Mouse (Mus musculus) neural tube, embryonic 15.5 days (tissue): ENCODE data around the gene Ahsg. TPM values are rescaled to one million over a fixed set of nuclear protein-coding genes. Genes with fewer than 3 reads are reported as not detected.
A peak's percentile ranks its signal among the peaks of the same experiment; 100 is the strongest.

Source experiments
- ATAC-seq: fragments of 200-750 bp; cut with Nextera tagmentation; 2 replicates; pipeline ENCODE4 v1.8.0; 2017; ENCODE audit warnings: mild to moderate bottlenecking, moderate TSS enrichment, moderate library complexity; ENCODE audit not compliant: low FRiP score
- H3K27ac ChIP-seq: fragments of 300-500 bp; sonication (generic); replicated peaks from 2 replicates; pipeline ENCODE4 v1.5.1; 2015; ENCODE audit warnings: mild to moderate bottlenecking, inconsistent platforms
- H3K27me3 ChIP-seq: fragments of 300-500 bp; sonication (generic); replicated peaks from 2 replicates; pipeline ENCODE4 v1.6.1; 2015; ENCODE audit warnings: inconsistent platforms
- H3K36me3 ChIP-seq: fragments of 300-500 bp; sonication (generic); 2 replicates; pipeline ENCODE4 v1.6.1; 2015; ENCODE audit warnings: inconsistent platforms
- H3K4me1 ChIP-seq: fragments of 300-500 bp; sonication (generic); 2 replicates; pipeline ENCODE4 v1.6.1; 2015; ENCODE audit warnings: inconsistent platforms
- H3K4me2 ChIP-seq: fragments of 300-500 bp; sonication (generic); 2 replicates; pipeline ENCODE4 v1.6.1; 2015; ENCODE audit warnings: inconsistent platforms, mild to moderate bottlenecking, moderate library complexity
- H3K4me3 ChIP-seq: fragments of 300-500 bp; sonication (generic); replicated peaks from 2 replicates; pipeline ENCODE4 v1.5.1; 2015; ENCODE audit warnings: mild to moderate bottlenecking, inconsistent platforms
- H3K9ac ChIP-seq: fragments of 300-500 bp; sonication (generic); replicated peaks from 2 replicates; pipeline ENCODE4 v1.6.1; 2015; ENCODE audit warnings: mild to moderate bottlenecking, inconsistent platforms
- H3K9me3 ChIP-seq: fragments of 300-500 bp; sonication (generic); replicated peaks from 2 replicates; pipeline ENCODE4 v1.6.1; 2016; ENCODE audit warnings: inconsistent platforms
- WGBS: fragments of 180-500 bp; shearing (Covaris S2); methylation state at CpG from one replicate; pipeline ENCODE4 v1.1.7; 2015; ENCODE audit warnings: mixed read lengths; 5-methylcytosine and 5-hydroxymethylcytosine counted together
- polyA plus RNA-seq: library from polyadenylated mRNA; unstranded; fragments of >200 nt; fragmentation: Nextera tagmentation; extraction: Ambion mirVana; gene quantifications from 2 replicates; pipeline ENCODE4 v1.2.1, GENCODE M21; 2015

Gene Ahsg
- polyA plus RNA-seq, 1 experiment from 2014 or later = 0.87 TPM

DNA sequence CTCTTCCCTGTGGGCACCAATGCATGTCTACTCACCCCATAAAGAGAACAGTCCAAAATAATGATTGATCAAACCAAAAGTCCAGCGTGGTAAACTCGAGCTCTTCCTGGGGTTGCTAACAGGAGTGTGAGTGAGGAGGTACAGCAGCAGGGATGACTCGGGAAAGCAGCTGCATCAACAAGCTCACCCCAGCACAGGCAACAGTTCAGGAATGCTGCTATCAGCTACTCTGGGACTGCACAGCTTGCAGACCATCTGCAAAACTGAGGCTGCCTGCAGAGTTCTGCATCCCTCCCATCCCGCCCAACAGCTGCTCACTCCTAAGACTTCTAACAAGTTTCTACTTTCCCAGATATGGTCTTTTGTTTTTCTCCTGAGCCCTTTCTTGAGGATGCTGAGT is 17.7 kb upstream of the Ahsg start:
- no peak for ATAC-seq
- no peak overlapping the region for H3K4me2 ChIP-seq
- H3K4me3 ChIP-seq = no peak overlapping the region
- H3K9me3 ChIP-seq = no peaks in the 10 kb centered on the region
- H3K4me1 ChIP-seq = no peaks in the 10 kb centered on the region
- no peak overlapping the region for H3K9ac ChIP-seq
- no peaks in the 10 kb centered on the region for H3K27me3 ChIP-seq
- WGBS = 73% methylated on average over 4 of the region's 4 CpGs
- H3K36me3 ChIP-seq = peaks cover 53% of the 10 kb centered on the region
- no peak overlapping the region for H3K27ac ChIP-seq

DNA sequence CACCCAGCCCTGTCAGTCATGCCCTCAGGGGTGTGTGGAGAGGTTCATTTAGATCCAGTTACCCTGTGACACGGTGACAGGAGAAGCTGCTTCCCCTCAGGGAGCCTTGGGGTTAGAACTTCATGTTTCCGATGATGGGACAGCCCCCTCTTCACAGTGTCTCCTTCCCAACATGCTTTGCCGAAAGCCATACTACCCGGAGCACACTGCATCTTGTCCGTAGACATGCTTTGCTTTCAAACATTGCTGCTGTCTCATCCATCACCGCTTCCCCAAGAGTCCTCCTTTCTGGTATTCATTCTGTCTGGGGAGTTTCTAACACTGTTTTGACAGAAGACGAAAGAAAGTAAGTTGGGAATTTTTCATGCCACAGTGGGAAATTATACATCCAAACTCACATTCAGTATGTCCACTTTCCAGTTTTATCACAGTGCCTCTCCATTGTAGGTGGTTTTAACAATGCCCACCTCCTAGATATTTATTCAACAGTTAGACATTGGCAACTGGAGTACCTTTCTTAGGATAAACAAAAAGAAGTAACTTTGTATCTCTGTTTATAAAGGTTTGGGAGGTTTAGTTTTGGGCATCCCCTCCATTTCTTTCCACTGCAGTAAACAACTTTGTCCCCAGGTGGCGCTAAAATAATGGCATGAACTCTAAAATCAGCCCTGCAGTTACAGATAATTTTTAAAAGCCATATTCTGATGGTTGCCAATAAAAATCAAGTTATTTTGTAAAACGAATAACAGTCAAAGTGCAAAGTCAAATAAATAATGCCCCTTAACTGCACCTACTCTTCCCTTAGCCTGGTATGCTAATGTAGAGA is 14.6 kb upstream of the Ahsg start:
- Histone ChIP-seq H3K4me2 (no peak overlapping the region), H3K4me1 (no peaks in the 10 kb centered on the region), H3K9ac (no peak overlapping the region), H3K9me3 (no peaks in the 10 kb centered on the region), H3K36me3 (peaks cover 23% of the 10 kb centered on the region), H3K27me3 (no peaks in the 10 kb centered on the region), H3K27ac (no peak overlapping the region), H3K4me3 (no peak overlapping the region)
- ATAC-seq = no peak
- 51% methylated on average over 9 of the region's 9 CpGs for WGBS

DNA sequence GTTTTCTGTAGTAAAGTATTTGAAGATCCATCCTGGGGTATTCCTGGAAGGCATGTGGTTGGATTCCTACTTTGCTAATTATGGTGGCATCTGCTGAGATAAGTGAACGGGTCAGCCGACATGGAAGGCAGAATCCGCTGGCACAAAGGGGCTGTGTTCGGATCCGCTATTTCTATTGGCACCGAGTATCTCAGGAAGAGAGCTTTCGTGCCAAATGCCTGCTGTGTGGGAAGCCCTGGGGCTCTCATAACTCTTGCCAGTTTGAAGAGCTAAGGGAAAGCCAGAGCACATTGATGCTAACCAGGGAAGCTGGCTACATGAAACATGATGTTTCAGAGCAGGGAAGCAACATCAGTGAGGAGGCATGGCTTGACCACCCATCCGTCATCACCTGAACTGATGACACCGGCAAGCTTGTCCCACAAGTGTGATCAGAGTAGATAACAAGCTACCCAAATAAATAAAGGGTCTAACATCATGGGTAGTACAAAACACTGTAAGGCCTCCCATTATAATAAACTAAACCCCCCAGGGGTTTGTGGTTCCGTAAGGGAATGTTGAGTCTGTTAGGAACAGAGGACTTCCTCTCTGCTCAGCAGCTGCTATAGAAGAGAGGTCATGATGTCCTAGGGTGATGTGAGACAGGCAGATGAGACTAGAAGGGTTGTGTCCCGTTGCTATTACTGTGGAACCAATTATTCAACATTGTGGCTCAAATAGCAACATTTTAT is 13.3 kb upstream of the Ahsg start:
- H3K27ac ChIP-seq = no peak overlapping the region
- H3K4me3 ChIP-seq = no peak overlapping the region
- 66% methylated on average over 11 of the region's 11 CpGs for WGBS
- peaks cover 9% of the 10 kb centered on the region for H3K36me3 ChIP-seq
- no peaks in the 10 kb centered on the region for H3K4me1 ChIP-seq
- no peak overlapping the region for H3K9ac ChIP-seq
- ATAC-seq = 0 out of 2 replicates have a peak, but pooled peaks have one; percentile 47
- no peak overlapping the region for H3K4me2 ChIP-seq
- no peaks in the 10 kb centered on the region for H3K27me3 ChIP-seq
- H3K9me3 ChIP-seq = no peaks in the 10 kb centered on the region

DNA sequence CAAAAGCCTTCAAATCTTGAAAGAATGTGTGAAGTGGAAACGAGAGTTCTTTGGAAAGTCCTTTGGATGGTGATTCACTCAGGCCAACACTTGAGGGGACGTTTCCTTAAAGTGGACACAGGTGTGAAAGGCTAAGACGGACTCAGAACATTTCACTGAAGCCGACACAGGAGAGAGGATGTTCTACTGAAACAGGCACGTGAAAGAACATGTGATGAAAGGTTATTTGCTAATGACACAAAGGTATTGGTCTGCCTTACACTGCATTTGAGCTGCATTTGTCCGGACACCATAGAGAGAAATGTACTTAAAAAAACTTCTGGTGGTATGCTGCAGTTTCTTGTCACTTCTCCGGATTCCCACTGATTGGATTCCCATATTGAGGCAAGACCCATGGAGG is 12.4 kb upstream of the Ahsg start:
- H3K4me3 ChIP-seq = no peak overlapping the region
- no peaks in the 10 kb centered on the region for H3K27me3 ChIP-seq
- H3K9ac ChIP-seq = no peak overlapping the region
- WGBS = 83% methylated on average over 7 of the region's 7 CpGs
- no peak for ATAC-seq
- H3K4me2 ChIP-seq = no peak overlapping the region
- no peaks in the 10 kb centered on the region for H3K4me1 ChIP-seq
- H3K36me3 ChIP-seq = peaks cover under 1% of the 10 kb centered on the region; the same call in 1 of the 2 replicates
- no peak overlapping the region for H3K27ac ChIP-seq
- H3K9me3 ChIP-seq = no peaks in the 10 kb centered on the region

DNA sequence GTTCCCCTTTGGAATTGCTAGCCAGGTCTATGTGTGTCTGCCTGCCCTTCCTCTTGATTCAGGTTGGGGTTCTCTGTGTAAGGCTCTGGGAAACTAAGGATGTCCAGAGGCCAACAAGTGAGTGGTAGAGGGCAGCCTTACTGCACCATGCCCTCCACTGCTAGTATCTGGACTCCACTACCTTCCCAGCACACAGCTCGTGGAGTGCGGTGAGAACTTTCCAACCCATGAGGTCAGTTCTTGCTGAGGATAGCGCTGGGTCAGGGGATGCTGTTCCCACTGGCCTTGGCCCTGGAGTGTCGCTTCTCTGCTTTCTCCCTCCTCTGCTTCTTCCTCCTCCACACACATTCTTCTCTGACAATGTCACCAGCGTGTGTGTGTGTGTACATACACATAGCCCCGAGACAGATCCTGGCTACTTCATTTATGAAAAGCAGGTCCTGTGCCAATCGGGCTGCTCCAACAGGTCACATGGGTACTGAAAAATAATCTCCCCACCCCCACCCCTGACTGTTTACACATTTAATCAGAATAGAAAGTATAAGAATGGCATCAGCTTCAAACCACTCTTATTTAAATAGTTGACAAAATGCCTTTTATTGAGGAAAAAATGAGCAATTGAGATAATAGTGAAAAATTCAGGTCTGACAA is 11.0 kb upstream of the Ahsg start:
- Histone ChIP-seq H3K9ac (no peak overlapping the region), H3K36me3 (no peaks in the 10 kb centered on the region), H3K9me3 (no peaks in the 10 kb centered on the region), H3K4me3 (no peak overlapping the region), H3K27me3 (no peaks in the 10 kb centered on the region), H3K4me1 (no peaks in the 10 kb centered on the region), H3K27ac (no peak overlapping the region), H3K4me2 (no peak overlapping the region)
- no peak for ATAC-seq
- WGBS = 79% methylated on average over 7 of the region's 7 CpGs

DNA sequence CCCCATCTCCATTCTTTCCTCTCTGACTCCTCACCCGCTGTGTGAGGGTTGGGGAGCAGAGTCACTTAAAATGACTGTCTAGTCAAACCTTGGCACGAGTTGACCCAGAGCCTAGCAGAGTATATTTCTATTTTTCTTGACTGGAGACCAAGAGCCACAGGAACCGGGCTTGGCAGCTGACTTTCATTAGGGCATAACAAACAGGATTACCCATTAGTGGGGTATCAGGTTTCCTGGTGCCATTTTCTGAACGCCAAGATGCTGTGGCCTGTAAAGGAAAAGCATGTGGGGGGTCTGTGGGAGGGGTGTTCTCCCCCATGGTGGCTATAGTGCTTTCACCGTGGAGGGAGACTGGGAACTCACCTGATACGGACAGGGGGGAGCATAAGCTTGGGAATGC is 10.2 kb upstream of the Ahsg start:
- Histone ChIP-seq H3K9me3 (no peaks in the 10 kb centered on the region), H3K9ac (no peak overlapping the region), H3K36me3 (no peaks in the 10 kb centered on the region), H3K4me3 (no peak overlapping the region), H3K4me2 (no peak overlapping the region), H3K27ac (no peak overlapping the region), H3K4me1 (no peaks in the 10 kb centered on the region), H3K27me3 (no peaks in the 10 kb centered on the region)
- WGBS = 33% methylated on average over 6 of the region's 6 CpGs
- ATAC-seq = no peak

DNA sequence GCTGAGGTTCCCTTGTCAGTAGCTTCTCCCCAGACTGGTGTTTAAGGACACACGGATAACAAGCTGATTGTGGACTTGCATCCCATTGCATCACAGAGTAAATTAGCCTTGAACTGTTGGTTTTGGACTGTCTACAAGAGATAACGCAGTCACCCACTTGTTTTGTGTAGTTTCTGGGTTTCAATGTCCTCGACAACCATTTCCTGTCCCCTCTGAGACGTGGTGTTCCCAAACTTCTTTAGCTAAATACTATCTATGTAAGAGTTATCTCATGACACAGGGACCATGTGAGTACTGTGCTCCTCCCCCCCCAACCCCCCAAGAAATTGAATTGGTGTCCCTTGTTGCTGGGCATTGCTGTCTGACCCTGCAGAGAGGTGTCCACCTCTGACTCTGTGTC is 9.6 kb upstream of the Ahsg start:
- WGBS = 80% methylated on average over 4 of the region's 4 CpGs
- H3K4me1 ChIP-seq = no peaks in the 10 kb centered on the region
- no peaks in the 10 kb centered on the region for H3K36me3 ChIP-seq
- H3K4me2 ChIP-seq = no peak overlapping the region
- no peaks in the 10 kb centered on the region for H3K9me3 ChIP-seq
- no peak overlapping the region for H3K27ac ChIP-seq
- no peak overlapping the region for H3K4me3 ChIP-seq
- no peaks in the 10 kb centered on the region for H3K27me3 ChIP-seq
- H3K9ac ChIP-seq = no peak overlapping the region
- no peak for ATAC-seq

DNA sequence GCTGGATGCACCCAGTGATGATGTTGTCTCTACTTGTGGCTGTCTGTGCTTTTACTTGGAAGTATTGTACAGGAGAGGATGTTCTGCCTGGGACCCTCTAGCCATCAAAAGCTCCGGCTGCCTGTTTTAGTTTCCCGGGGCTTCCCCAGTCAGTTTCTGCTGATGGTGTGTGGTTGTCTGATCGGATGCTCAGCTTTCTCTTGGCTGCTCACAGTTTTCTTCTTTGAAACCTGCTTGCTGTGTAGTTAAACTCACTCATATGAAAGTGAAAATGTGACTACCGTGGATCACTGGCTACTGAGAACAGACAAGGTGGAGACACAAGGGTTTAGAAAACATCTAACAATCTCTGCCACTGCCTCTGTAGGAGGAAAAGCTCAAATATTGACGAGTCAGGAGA is 7.6 kb upstream of the Ahsg start:
- Histone ChIP-seq H3K4me3 (no peak overlapping the region), H3K9ac (no peak overlapping the region), H3K27me3 (no peaks in the 10 kb centered on the region), H3K9me3 (no peaks in the 10 kb centered on the region), H3K36me3 (no peaks in the 10 kb centered on the region), H3K27ac (no peak overlapping the region), H3K4me2 (no peak overlapping the region), H3K4me1 (no peaks in the 10 kb centered on the region)
- WGBS = 86% methylated on average over 5 of the region's 5 CpGs
- ATAC-seq = no peak

DNA sequence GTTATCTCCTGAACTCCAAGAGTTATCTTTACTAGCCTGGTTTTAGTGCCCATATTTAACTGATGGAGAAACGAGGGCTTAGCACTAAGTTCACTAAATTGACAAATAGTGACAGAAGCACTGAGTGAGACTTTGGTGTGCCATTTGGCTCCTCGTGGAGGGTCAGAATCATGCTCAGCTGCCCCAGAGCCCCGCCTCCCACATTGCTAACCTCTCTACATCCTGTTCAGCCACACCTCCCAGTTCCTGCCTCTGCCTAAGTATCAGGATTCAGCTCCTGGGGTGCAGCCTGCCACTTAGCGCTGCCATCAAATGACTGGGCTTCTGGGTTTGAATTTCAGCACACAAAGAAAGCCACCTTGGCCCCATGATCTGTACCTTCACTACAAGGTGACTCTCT is 5.7 kb upstream of the Ahsg start:
- H3K9ac ChIP-seq = no peak overlapping the region
- no peak for ATAC-seq
- no peaks in the 10 kb centered on the region for H3K36me3 ChIP-seq
- no peak overlapping the region for H3K4me3 ChIP-seq
- H3K27ac ChIP-seq = no peak overlapping the region
- no peaks in the 10 kb centered on the region for H3K27me3 ChIP-seq
- H3K4me2 ChIP-seq = no peak overlapping the region
- H3K4me1 ChIP-seq = no peaks in the 10 kb centered on the region
- 51% methylated on average over 4 of the region's 4 CpGs for WGBS
- no peaks in the 10 kb centered on the region for H3K9me3 ChIP-seq

DNA sequence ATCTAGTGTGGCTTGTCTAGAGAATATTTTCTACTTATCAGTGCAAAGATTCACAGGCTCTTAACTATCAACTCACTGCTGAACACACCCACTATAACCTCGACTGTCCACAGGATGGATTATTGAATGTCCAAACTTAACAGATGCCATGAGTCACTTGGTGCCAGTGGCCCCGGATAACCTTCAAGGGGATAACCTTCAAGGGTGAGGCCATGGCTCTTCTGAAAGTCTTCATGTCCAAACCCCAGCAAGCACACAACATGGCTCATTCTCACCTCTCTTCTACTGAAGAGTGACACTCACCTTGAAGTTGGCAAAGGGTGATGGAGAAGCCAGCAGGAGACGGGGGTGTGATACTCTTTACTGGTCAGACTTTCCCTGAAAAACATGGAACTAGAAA is 4.4 kb upstream of the Ahsg start:
- no peak for ATAC-seq
- H3K9me3 ChIP-seq = no peaks in the 10 kb centered on the region
- no peaks in the 10 kb centered on the region for H3K36me3 ChIP-seq
- no peak overlapping the region for H3K27ac ChIP-seq
- no peak overlapping the region for H3K4me2 ChIP-seq
- H3K9ac ChIP-seq = no peak overlapping the region
- no peak overlapping the region for H3K4me3 ChIP-seq
- no peaks in the 10 kb centered on the region for H3K27me3 ChIP-seq
- WGBS = 87% methylated on average over 3 of the region's 3 CpGs
- no peaks in the 10 kb centered on the region for H3K4me1 ChIP-seq

DNA sequence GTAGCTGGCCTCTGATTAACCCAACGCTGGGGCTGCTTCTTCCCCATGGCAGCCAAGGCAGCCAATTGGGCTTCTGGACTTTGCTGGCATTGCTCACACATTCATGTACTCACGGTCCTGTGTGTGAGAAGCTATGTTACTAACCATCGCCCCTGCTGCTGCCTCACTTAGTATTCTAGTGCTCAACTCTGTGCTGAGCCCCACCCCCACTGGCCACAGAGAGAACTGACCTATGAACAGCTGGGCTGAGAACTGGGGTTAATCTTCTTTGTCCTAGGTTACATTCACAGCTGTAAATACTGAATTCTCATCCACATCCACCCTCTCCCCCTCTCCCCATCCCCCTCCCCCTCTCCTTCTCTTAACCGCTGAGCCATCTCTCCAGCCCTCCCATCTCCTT is 2.2 kb upstream of the Ahsg start:
- no peak overlapping the region for H3K27ac ChIP-seq

DNA sequence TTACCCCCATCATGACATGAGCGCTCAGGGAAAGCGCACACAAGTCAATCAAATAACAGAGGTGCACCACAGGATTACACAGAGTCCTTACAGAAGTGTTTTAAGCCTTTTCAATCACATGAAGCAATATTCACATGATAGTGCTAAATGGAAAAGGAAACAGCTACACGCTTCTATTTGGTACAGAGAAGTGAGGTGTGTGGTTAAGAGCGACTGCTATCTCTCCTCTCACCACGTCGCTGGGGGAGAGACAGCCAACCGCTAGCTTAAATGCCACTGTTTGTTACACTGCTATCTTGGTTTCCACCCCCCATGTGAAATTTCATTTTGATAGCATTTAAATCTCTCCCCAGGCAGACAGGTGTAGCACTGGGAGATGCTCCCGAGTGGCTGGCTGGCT is 1.4 kb upstream of the Ahsg start:
- Histone ChIP-seq H3K36me3 (no peaks in the 10 kb centered on the region), H3K27me3 (no peaks in the 10 kb centered on the region), H3K9ac (no peak overlapping the region), H3K4me2 (no peak overlapping the region), H3K4me3 (no peak overlapping the region), H3K4me1 (no peaks in the 10 kb centered on the region), H3K9me3 (no peaks in the 10 kb centered on the region), H3K27ac (no peak overlapping the region)
- no peak for ATAC-seq
- 93% methylated on average over 8 of the region's 8 CpGs for WGBS

More for the DNA sequence above, 2.2 kb upstream of the Ahsg start:
- H3K4me1 ChIP-seq = no peaks in the 10 kb centered on the region
- H3K36me3 ChIP-seq = no peaks in the 10 kb centered on the region
- no peaks in the 10 kb centered on the region for H3K9me3 ChIP-seq
- no peak overlapping the region for H3K4me2 ChIP-seq
- 49% methylated on average over 4 of the region's 4 CpGs for WGBS
- H3K4me3 ChIP-seq = no peak overlapping the region
- ATAC-seq = no peak
- H3K27me3 ChIP-seq = no peaks in the 10 kb centered on the region
- no peak overlapping the region for H3K9ac ChIP-seq
